Mouse (Mus musculus) myocyte (in vitro differentiated cells): ENCODE data around the gene Reps2.

Experiments used
- CEBPB ChIP-seq: IDR thresholded peaks from 2 replicates; pipeline ENCODE4 v1.6.1; 2011; ENCODE audit warnings: mild to moderate bottlenecking, moderate library complexity; ENCODE audit not compliant: poor library complexity, insufficient read depth, severe bottlenecking
- E2F4 ChIP-seq: IDR thresholded peaks from one replicate; pipeline ENCODE4 v1.6.1; 2011; ENCODE audit warnings: mild to moderate bottlenecking, control low read depth, moderate library complexity; ENCODE audit not compliant: insufficient read depth
- MAX ChIP-seq: IDR thresholded peaks from one replicate; pipeline ENCODE4 v1.6.1; 2011; ENCODE audit warnings: low read depth, mild to moderate bottlenecking, control low read depth
- MYOD1 ChIP-seq, 3 experiments: IDR thresholded peaks; one replicate each; pipeline ENCODE4 v1.6.1; 2011; ENCODE audit warnings: control low read depth in 2 of 3, low read depth in 2 of 3, mild to moderate bottlenecking in 2 of 3, moderate library complexity in 1 of 3; ENCODE audit not compliant: insufficient read length in 2 of 3, control insufficient read depth in 1 of 3
- MYOG ChIP-seq, 3 experiments: IDR thresholded peaks; one replicate each; pipeline ENCODE4 v1.6.1; 2011; ENCODE audit warnings: control low read depth in 2 of 3, low read depth in 2 of 3, mild to moderate bottlenecking in 2 of 3; ENCODE audit not compliant: insufficient read length in 2 of 3, control insufficient read depth in 1 of 3, insufficient read depth in 1 of 3
- POLR2A ChIP-seq: IDR thresholded peaks from one replicate; pipeline ENCODE4 v1.6.1; 2011; ENCODE audit warnings: low read depth, mild to moderate bottlenecking, control low read depth, moderate library complexity; ENCODE audit not compliant: insufficient read length
- POLR2AphosphoS2 ChIP-seq: IDR thresholded peaks from one replicate; pipeline ENCODE4 v1.6.1; 2011; ENCODE audit warnings: low read depth, control low read depth; ENCODE audit not compliant: insufficient read length
- REST ChIP-seq: IDR thresholded peaks from one replicate; pipeline ENCODE4 v1.6.1; 2011; ENCODE audit warnings: mild to moderate bottlenecking, control low read depth, moderate library complexity; ENCODE audit not compliant: insufficient read depth, insufficient read length
- SRF ChIP-seq: IDR thresholded peaks from one replicate; pipeline ENCODE4 v1.6.1; 2011; ENCODE audit warnings: low read depth; ENCODE audit not compliant: control insufficient read depth, insufficient read length
- TCF12 ChIP-seq: IDR thresholded peaks from one replicate; pipeline ENCODE4 v1.6.1; 2011; ENCODE audit warnings: mild to moderate bottlenecking, control low read depth; ENCODE audit not compliant: poor library complexity, insufficient read depth, severe bottlenecking
- TCF3 ChIP-seq: IDR thresholded peaks from one replicate; pipeline ENCODE4 v1.6.1; 2011; ENCODE audit warnings: low read depth, control low read depth; ENCODE audit not compliant: insufficient read length
- USF1 ChIP-seq: IDR thresholded peaks from one replicate; pipeline ENCODE4 v1.6.1; 2011; ENCODE audit warnings: low read depth, mild to moderate bottlenecking, control low read depth, moderate library complexity

GRCm38 (mm10) chrX:162419431-162419830 is 224.0 kb downstream of the Reps2 start:
- TF ChIP-seq POLR2A (no peak), MAX (no peak), USF1 (no peak), SRF (no peak), E2F4 (no peak), REST (no peak), MYOG (IDR thresholded peaks at IDR 0.05; ENCODE audit: control insufficient read depth in 1 of 3, insufficient read depth in 1 of 3, insufficient read length in 2 of 3, low read depth in 2 of 3) (no peak), CEBPB (no peak), TCF12 (no peak), MYOD1 (IDR thresholded peaks at IDR 0.05; ENCODE audit: control insufficient read depth in 1 of 3, insufficient read length in 2 of 3, low read depth in 2 of 3) (no peak), POLR2AphosphoS2 (no peak), TCF3 (no peak)
